Mouse (Mus musculus) heart, adult 2 months (tissue): ENCODE data around the gene Daam1. TPM values are rescaled to one million over a fixed set of nuclear protein-coding genes. Genes with fewer than 3 reads are reported as not detected.

Experiments used
- DNase-seq, 2 experiments: peaks; one replicate each; pipeline ENCODE4 v3.0.0; 2021
- H3K27ac ChIP-seq: fragments of 200-600 bp; 2 replicates; pipeline ENCODE4 v1.8.1; 2022
- H3K27me3 ChIP-seq: fragments of 200-500 bp; 2 replicates; pipeline ENCODE4 v1.6.1; 2012; ENCODE audit warnings: mild to moderate bottlenecking, low read length, inconsistent platforms, mixed read lengths; ENCODE audit not compliant: control insufficient read depth, insufficient read depth
- H3K36me3 ChIP-seq: fragments of 200-500 bp; 2 replicates; pipeline ENCODE4 v1.6.1; 2012; ENCODE audit warnings: low read length, inconsistent platforms; ENCODE audit not compliant: control insufficient read depth, insufficient read depth
- H3K4me1 ChIP-seq: fragments of 200-500 bp; 2 replicates; pipeline ENCODE4 v1.6.1; 2011; ENCODE audit warnings: low read length; ENCODE audit not compliant: control insufficient read depth, insufficient read depth
- H3K4me3 ChIP-seq: fragments of 200-600 bp; 2 replicates; pipeline ENCODE4 v1.8.1; 2022
- H3K79me2 ChIP-seq: fragments of 200-500 bp; replicated peaks from 2 replicates; pipeline ENCODE4 v1.6.1; 2012; ENCODE audit warnings: mild to moderate bottlenecking, inconsistent platforms, low read length, moderate library complexity, mixed read lengths; ENCODE audit not compliant: control insufficient read depth, insufficient read depth
- H3K9ac ChIP-seq: fragments of 200-500 bp; 2 replicates; pipeline ENCODE4 v1.6.1; 2012; ENCODE audit warnings: low read depth, mild to moderate bottlenecking, control low read depth, inconsistent platforms, low read length, mixed read lengths
- CTCF ChIP-seq: fragments of 200-600 bp; IDR thresholded peaks from 2 replicates; pipeline ENCODE4 v1.8.1; 2022; ENCODE audit warnings: antibody characterized with exemption, mild to moderate bottlenecking, moderate library complexity
- EP300 ChIP-seq: fragments of 200-500 bp; IDR thresholded peaks from 2 replicates; pipeline ENCODE4 v1.6.1; 2011; ENCODE audit warnings: low read depth, low read length, control low read depth; ENCODE audit not compliant: insufficient read depth
- POLR2A ChIP-seq: fragments of 200-500 bp; IDR thresholded peaks from 2 replicates; pipeline ENCODE4 v1.6.1; 2011; ENCODE audit warnings: mild to moderate bottlenecking, low read depth, low read length, control low read depth; ENCODE audit not compliant: insufficient read depth
- WGBS: fragments of 180-500 bp; shearing (Covaris S2); methylation state at CpG from one replicate; pipeline ENCODE4 v1.1.7; 2018; 5-methylcytosine and 5-hydroxymethylcytosine counted together
- intact Hi-C: fragments of 180-260 bp; cut with DNase I; formaldehyde crosslinking; loops from one replicate; pipeline ENCODE4 v1.15.1; 2025
- polyA plus RNA-seq: library from polyadenylated mRNA; depleted of rRNA; stranded (reverse); fragments of >200 nt; gene quantifications from 2 replicates; pipeline ENCODE4 v1.2.3, GENCODE M21; 2012
- total RNA-seq, 2 experiments: library from RNA; stranded (reverse); gene quantifications; 2 replicates each; pipeline ENCODE4 v1.2.3; 2021

Gene Daam1
- total and polyA plus RNA-seq, 3 experiments = 13.1 to 77.6 (median 67.2) TPM

- WGBS = 93% methylated on average over 4 of the region's 4 CpGs
- H3K79me2 ChIP-seq = peaks cover 7% of the 10 kb centered on the region
- H3K9ac ChIP-seq = no peak overlapping the region
- peaks cover 33% of the 10 kb centered on the region for H3K36me3 ChIP-seq
- H3K4me3 ChIP-seq = no peak overlapping the region
- H3K27me3 ChIP-seq = no peaks in the 10 kb centered on the region
- no peak for DNase-seq
- intact Hi-C loops = no loop called here
- no peak for TF ChIP-seq CTCF
- no peak for TF ChIP-seq EP300
- TF ChIP-seq POLR2A = no peak
- peaks cover 21% of the 10 kb centered on the region for H3K4me1 ChIP-seq
- no peak overlapping the region for H3K27ac ChIP-seq
Measured at GRCm38 (mm10) chr12:71903218-71903617, 72.3 kb downstream of the Daam1 start.

GRCm38 (mm10) chr12:71904310-71904709 lies 73.4 kb downstream of the Daam1 start:
- intact Hi-C loops = no loop called here
- Histone ChIP-seq H3K4me3 (no peak overlapping the region), H3K27ac (no peak overlapping the region; the same call in 1 of the 2 replicates), H3K9ac (no peak overlapping the region), H3K36me3 (peaks cover 34% of the 10 kb centered on the region), H3K4me1 (peaks cover 23% of the 10 kb centered on the region), H3K27me3 (no peaks in the 10 kb centered on the region), H3K79me2 (peaks cover 7% of the 10 kb centered on the region)
- DNase-seq = no peak
- WGBS = 22% methylated on average over 4 of the region's 4 CpGs
- TF ChIP-seq EP300 (no peak), CTCF (no peak), POLR2A (no peak)

- intact Hi-C loops = no loop called here
- Histone ChIP-seq H3K36me3 (peaks cover 30% of the 10 kb centered on the region), H3K9ac (no peak overlapping the region), H3K4me3 (no peak overlapping the region), H3K27me3 (no peaks in the 10 kb centered on the region), H3K79me2 (peaks cover 7% of the 10 kb centered on the region), H3K4me1 (peaks cover 23% of the 10 kb centered on the region), H3K27ac (peak overlapping the region; percentile 18)
- 62% methylated on average over 4 of the region's 4 CpGs for WGBS
- TF ChIP-seq POLR2A (no peak), EP300 (no peak), CTCF (no peak)
- DNase-seq = no peak
Measured at GRCm38 (mm10) chr12:71904926-71905325, 74.0 kb downstream of the Daam1 start.

GRCm38 (mm10) chr12:71905640-71906320 lies 74.9 kb downstream of the Daam1 start:
- 0 out of 2 replicates have a peak overlapping the region, but pooled peaks have one; percentile 31 for H3K9ac ChIP-seq
- peaks cover 25% of the 10 kb centered on the region for H3K4me1 ChIP-seq
- H3K27me3 ChIP-seq = no peaks in the 10 kb centered on the region
- no peak for DNase-seq
- H3K79me2 ChIP-seq = peaks cover 6% of the 10 kb centered on the region
- WGBS = 66% methylated on average over 13 of the region's 13 CpGs
- no peak for TF ChIP-seq POLR2A
- TF ChIP-seq EP300 = no peak
- TF ChIP-seq CTCF = no peak
- H3K4me3 ChIP-seq = no peak overlapping the region
- intact Hi-C loops = no loop called here
- peak overlapping the region; percentile 52 for H3K27ac ChIP-seq
- H3K36me3 ChIP-seq = peaks cover 28% of the 10 kb centered on the region

- Histone ChIP-seq H3K27ac (peak overlapping the region; percentile 52), H3K4me3 (no peak overlapping the region), H3K27me3 (no peaks in the 10 kb centered on the region), H3K79me2 (peaks cover 8% of the 10 kb centered on the region; the same call in 1 of the 2 replicates), H3K36me3 (peaks cover 32% of the 10 kb centered on the region), H3K9ac (no peak overlapping the region), H3K4me1 (peaks cover 27% of the 10 kb centered on the region)
- WGBS = 75% methylated on average over 12 of the region's 12 CpGs
- DNase-seq = peak in 1 of 2 experiments; percentile 54
- TF ChIP-seq CTCF (peak; percentile 23), EP300 (no peak)
- intact Hi-C loops = no loop called here
Measured at GRCm38 (mm10) chr12:71906582-71907267, 75.8 kb downstream of the Daam1 start.

GRCm38 (mm10) chr12:71908984-71909383 lies 78.1 kb downstream of the Daam1 start:
- WGBS = 91% methylated on average over 5 of the region's 5 CpGs
- no peak overlapping the region for H3K4me3 ChIP-seq
- intact Hi-C loops = no loop called here
- H3K4me1 ChIP-seq = peaks cover 27% of the 10 kb centered on the region
- no peaks in the 10 kb centered on the region for H3K27me3 ChIP-seq
- peaks cover 3% of the 10 kb centered on the region; the same call in 1 of the 2 replicates for H3K79me2 ChIP-seq
- TF ChIP-seq POLR2A (no peak), EP300 (no peak), CTCF (no peak)
- DNase-seq = no peak
- no peak overlapping the region for H3K9ac ChIP-seq
- H3K27ac ChIP-seq = no peak overlapping the region
- H3K36me3 ChIP-seq = peaks cover 32% of the 10 kb centered on the region
